Mouse (Mus musculus) G1E (cell line): ENCODE data around the gene Hbs1l. TPM values are rescaled to one million over a fixed set of nuclear protein-coding genes. Genes with fewer than 3 reads are reported as not detected.
"Not testable (repeated sequence)": the region's sequence is repeated elsewhere in the genome, so short reads cannot be mapped to it uniquely, and the experiment has no call there.

Experiments
- ATAC-seq: 2 replicates; pipeline ENCODE4 v1.8.0; 2016; ENCODE audit warnings: mild to moderate bottlenecking; ENCODE audit not compliant: insufficient number of reproducible peaks, poor library complexity, low FRiP score, severe bottlenecking; ENCODE audit errors: extremely low read depth
- DNase-seq: peaks from one replicate; pipeline ENCODE4 v3.0.0; 2012; ENCODE audit warnings: low spot score
- H3K27me3 ChIP-seq: 2 replicates; pipeline ENCODE4 v1.6.1; 2012; ENCODE audit warnings: mild to moderate bottlenecking, low read length, inconsistent platforms; ENCODE audit not compliant: insufficient read depth
- H3K36me3 ChIP-seq: replicated peaks from 2 replicates; pipeline ENCODE3; 2012; ENCODE audit warnings: mild to moderate bottlenecking, inconsistent platforms
- H3K4me1 ChIP-seq: 2 replicates; pipeline ENCODE4 v1.6.1; 2012; ENCODE audit warnings: low read depth, low read length, inconsistent platforms, mixed read lengths; ENCODE audit not compliant: insufficient read depth
- H3K4me3 ChIP-seq: 2 replicates; pipeline ENCODE4 v1.5.1; 2012; ENCODE audit warnings: low read depth, mild to moderate bottlenecking, inconsistent platforms, low read length, moderate library complexity, mixed read lengths
- H3K9me3 ChIP-seq: replicated peaks from 2 replicates; pipeline ENCODE4 v1.6.1; 2012; ENCODE audit warnings: inconsistent platforms
- CTCF ChIP-seq: IDR thresholded peaks from 2 replicates; pipeline ENCODE4 v1.5.1; 2012; ENCODE audit warnings: low read depth, low read length, inconsistent platforms, mixed read lengths
- GATA1 ChIP-seq: IDR thresholded peaks from 2 replicates; pipeline ENCODE4 v1.6.1; 2012; ENCODE audit warnings: borderline replicate concordance, low read length, inconsistent platforms, mixed read lengths
- GATA2 ChIP-seq: IDR thresholded peaks from 2 replicates; pipeline ENCODE4 v1.6.1; 2012; ENCODE audit warnings: low read depth, low read length, inconsistent platforms, borderline replicate concordance
- POLR2AphosphoS5 ChIP-seq: IDR thresholded peaks from 2 replicates; pipeline ENCODE4 v1.6.1; 2012; ENCODE audit warnings: low read depth, low read length, inconsistent platforms; ENCODE audit not compliant: insufficient replicate concordance
- TAL1 ChIP-seq: conservative IDR thresholded peaks from 2 replicates; pipeline ENCODE4 v1.6.1; 2012; ENCODE audit warnings: low read depth, low read length, inconsistent platforms, mixed read lengths
- polyA plus RNA-seq: library from polyadenylated mRNA; stranded (reverse); fragments of >175 nt; gene quantifications from 2 replicates; pipeline ENCODE4 v1.2.3, GENCODE M21; 2012
- total RNA-seq, 2 experiments: library from RNA; stranded (forward) in 1 of 2; stranded (reverse) in 1 of 2; fragments of 200-1000 nt in 1 of 2; fragments of >200 nt in 1 of 2; fragmentation: Nextera tagmentation in 1 of 2; gene quantifications; 2 replicates each; pipeline ENCODE4 v1.2.3; 2014 to 2017

Hbs1l gene
- total and polyA plus RNA-seq, 3 experiments, result 132 to 153 (median 150) TPM

DNA sequence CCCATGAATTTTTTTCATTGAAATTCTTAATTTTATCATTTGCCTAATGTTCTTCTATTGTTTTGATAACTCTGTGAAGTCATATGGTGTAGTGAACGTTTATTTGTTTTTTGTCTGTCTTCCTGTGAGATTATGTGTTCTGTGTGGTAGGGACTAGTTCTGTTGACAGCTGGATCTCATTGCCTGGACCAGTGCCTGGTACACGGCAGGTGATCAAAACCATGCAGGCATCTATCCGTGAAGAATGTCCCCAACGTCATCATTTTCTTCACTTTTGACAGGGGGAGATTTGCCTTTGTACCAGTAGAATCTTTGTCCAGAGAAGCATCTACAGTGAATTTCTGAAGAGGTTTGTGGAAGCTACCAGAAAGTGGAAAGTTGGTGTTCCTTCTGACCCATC lies 95.5 kb downstream of the Hbs1l start:
- Histone ChIP-seq H3K4me3 (no peak overlapping the region), H3K4me1 (peaks cover 15% of the 10 kb centered on the region), H3K9me3 (no peaks in the 10 kb centered on the region), H3K36me3 (no peaks in the 10 kb centered on the region), H3K27me3 (peaks cover 12% of the 10 kb centered on the region)
- no peak for ATAC-seq
- no peak for DNase-seq
- no peak for TF ChIP-seq CTCF

DNA sequence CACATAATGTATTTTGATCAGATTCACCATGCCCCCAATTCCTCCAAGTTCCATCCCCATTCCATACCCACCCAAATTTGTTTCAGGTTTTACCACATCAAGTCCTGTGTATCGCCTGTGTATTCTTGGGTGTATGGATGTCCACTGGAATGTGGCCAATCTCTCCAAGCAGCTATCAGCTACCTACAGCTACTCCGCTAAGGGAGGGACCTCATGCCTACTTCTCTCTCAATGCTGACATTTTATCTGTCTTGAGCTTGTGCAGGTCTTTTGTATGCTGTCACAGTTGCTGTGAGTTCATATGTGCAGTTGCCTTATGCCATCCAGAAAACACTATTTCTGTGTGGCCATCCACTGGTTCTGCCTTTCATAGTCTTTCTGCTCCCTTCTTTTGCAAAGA lies 97.6 kb downstream of the Hbs1l start:
- Histone ChIP-seq H3K4me3 (no peak overlapping the region), H3K9me3 (no peaks in the 10 kb centered on the region), H3K4me1 (peaks cover 12% of the 10 kb centered on the region), H3K36me3 (no peaks in the 10 kb centered on the region), H3K27me3 (peaks cover 19% of the 10 kb centered on the region)
- ATAC-seq (no peak), DNase-seq (no peak)
- TF ChIP-seq POLR2AphosphoS5 (no peak), GATA1 (no peak), CTCF (no peak), GATA2 (no peak), TAL1 (no peak)

DNA sequence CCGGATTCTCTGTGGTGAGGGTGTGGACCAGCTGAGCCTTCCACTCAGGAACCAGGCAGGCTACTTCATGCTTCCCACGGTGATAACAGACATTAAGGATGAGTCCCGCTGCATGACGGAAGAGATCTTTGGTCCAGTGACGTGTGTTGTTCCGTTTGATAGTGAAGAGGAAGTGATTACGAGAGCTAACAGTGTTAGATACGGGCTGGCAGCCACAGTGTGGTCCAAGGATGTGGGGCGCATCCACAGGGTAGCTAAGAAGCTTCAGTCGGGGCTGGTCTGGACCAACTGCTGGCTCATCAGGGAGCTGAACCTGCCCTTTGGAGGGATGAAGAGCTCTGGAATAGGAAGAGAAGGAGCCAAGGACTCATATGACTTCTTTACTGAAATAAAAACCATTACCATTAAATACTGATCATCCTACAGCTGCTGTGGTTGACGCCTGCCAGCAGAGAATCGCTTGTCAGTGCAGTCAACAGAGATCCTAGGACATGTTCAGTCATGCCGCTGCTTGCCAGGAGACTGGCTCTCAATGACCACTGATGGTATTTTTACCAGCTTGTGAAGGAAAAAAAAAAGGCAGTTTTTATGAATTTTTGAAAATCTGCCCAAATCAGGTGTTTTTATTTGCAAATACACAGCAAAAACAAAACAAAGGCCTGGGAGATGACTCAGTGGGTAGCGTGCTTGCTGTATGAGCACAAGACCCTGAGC lies 99.8 kb downstream of the Hbs1l start:
- H3K9me3 ChIP-seq, result no peaks in the 10 kb centered on the region
- ATAC-seq, result peak; percentile 28; the same call in 1 of the 2 replicates
- H3K4me3 ChIP-seq, result no peak overlapping the region
- TF ChIP-seq GATA1 (no peak), GATA2 (no peak), CTCF (no peak), POLR2AphosphoS5 (no peak), TAL1 (no peak)
- peaks cover 27% of the 10 kb centered on the region for H3K27me3 ChIP-seq
- no peaks in the 10 kb centered on the region for H3K36me3 ChIP-seq
- peaks cover 24% of the 10 kb centered on the region for H3K4me1 ChIP-seq
- DNase-seq, result no peak

DNA sequence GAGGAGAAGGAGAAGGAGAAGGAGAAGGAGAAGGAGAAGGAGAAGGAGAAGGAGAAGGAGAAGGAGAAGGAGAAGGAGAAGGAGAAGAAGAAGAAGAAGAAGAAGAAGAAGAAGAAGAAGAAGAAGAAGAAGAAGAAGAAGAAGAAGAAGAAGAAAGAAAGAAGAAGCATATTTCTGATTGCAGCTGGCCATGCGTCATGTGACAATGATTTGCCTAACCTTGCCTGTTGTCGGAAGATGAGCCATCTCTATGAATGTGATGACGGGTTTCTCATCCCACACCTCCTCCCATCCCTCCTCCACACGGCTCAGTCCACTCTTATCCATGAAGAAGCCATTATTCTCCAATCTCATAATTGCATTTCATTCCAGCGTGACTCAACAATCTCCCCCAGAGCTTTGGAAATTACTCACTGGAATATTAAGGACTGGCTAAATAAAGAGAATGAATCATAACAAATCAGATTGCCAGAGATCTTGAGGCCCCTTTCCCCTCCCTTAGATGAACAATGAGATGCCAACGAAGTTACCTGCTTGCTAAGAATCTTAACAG lies 103.2 kb downstream of the Hbs1l start:
- ATAC-seq, DNase-seq, H3K9me3 ChIP-seq, H3K36me3 ChIP-seq, H3K4me3 ChIP-seq: not testable (repeated sequence)
- H3K4me1 ChIP-seq, result peaks cover 35% of the 10 kb centered on the region
- peaks cover 31% of the 10 kb centered on the region for H3K27me3 ChIP-seq

DNA sequence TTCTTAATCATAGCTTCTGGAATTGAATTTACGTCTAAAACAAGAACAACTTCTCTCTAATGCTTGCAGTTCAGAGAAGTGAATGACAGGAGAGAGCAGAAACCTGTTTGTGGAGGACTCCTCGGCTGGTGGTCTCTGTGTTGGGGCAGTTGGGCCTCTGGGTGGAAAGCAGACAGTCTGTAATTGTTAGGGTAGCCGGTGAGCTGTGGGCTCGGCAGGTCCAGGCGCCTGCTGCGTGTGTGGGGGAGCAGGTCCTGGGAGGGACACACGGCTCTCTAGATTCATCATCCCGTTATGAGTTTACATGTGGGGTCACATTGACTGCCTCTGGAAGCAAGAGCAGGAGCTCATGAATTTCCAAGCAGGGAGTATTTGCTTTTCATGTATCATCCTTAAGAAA lies 103.8 kb downstream of the Hbs1l start:
- Histone ChIP-seq H3K4me1 (peaks cover 35% of the 10 kb centered on the region), H3K9me3 (no peaks in the 10 kb centered on the region), H3K27me3 (peaks cover 34% of the 10 kb centered on the region), H3K36me3 (no peaks in the 10 kb centered on the region), H3K4me3 (no peak overlapping the region)
- no peak for TF ChIP-seq GATA1
- no peak for TF ChIP-seq POLR2AphosphoS5
- no peak for TF ChIP-seq TAL1
- DNase-seq (no peak), ATAC-seq (no peak)

DNA sequence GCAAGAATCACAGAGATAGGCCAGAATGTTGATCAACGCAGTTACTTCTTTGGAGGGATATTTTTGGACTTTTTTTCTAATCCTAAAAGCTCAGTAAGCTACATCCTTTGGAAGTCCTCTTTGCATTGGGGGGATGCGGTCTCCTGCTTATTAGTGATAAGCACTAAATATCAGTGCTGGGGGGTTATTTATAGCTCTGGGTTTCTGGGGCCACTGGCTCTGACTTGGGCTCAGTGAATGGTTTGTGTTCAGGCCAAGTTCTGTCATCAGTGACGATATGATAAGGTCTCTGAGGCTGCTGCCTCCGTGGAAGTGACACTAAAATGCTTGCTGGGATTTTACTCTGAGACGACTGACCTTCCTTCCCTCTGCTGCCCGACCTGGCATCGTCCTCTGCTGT lies 104.3 kb downstream of the Hbs1l start:
- no peak for ATAC-seq
- Histone ChIP-seq H3K9me3 (no peaks in the 10 kb centered on the region), H3K36me3 (no peaks in the 10 kb centered on the region), H3K27me3 (peaks cover 34% of the 10 kb centered on the region), H3K4me3 (no peak overlapping the region), H3K4me1 (peaks cover 35% of the 10 kb centered on the region)
- TF ChIP-seq POLR2AphosphoS5 (no peak), TAL1 (no peak), CTCF (no peak), GATA2 (no peak), GATA1 (no peak)
- no peak for DNase-seq

DNA sequence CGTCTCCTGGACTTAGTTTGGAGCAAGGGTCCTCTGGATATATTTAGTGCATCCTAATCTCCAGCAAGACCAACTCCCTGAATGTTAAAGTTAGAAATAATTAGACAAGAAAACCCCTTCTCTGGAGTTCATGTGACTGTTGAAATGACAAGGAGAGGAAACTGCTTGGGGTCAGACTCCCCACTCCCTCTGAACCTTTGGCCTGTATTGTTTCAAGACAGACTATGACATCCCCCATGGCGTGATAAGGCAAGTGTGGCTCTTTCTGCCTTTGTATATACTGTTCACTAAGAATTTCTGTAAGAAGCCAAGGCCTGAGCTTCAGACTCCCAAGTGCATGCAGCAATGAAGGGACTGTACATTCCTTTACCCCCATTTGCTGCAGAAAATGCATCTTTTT lies 104.7 kb downstream of the Hbs1l start:
- DNase-seq, result no peak
- H3K9me3 ChIP-seq, result no peaks in the 10 kb centered on the region
- no peak for ATAC-seq
- peaks cover 30% of the 10 kb centered on the region for H3K27me3 ChIP-seq
- no peaks in the 10 kb centered on the region for H3K36me3 ChIP-seq
- peaks cover 34% of the 10 kb centered on the region for H3K4me1 ChIP-seq
- TF ChIP-seq POLR2AphosphoS5, result no peak
- TF ChIP-seq GATA1, result no peak
- TF ChIP-seq TAL1, result no peak
- TF ChIP-seq CTCF, result no peak
- TF ChIP-seq GATA2, result no peak
- H3K4me3 ChIP-seq, result no peak overlapping the region
